ENCODE assay signal across 8 mouse cellular contexts in genomic region chr13:89668069-89668468, GRCm38 (mm10).
DNase-seq lines count a peak whose midpoint lies in the region; ATAC-seq and TF ChIP-seq lines count a peak whose summit lies in the region.

No protein-coding gene starts in this region.

- no peak for ATAC-seq in heart, postnatal 0 days (ENCODE audit: insufficient read depth, low read depth)

- TF ChIP-seq CTCF in heart, postnatal 0 days (IDR thresholded peaks at IDR 0.05; ENCODE audit: low read depth), result peak; percentile 64

- no peaks in the 10 kb centered on the region for H3K9me3 ChIP-seq in heart, postnatal 0 days (replicated peaks; ENCODE audit: control insufficient read depth, low read length)

- DNase-seq in heart, postnatal 0 days (ENCODE audit: low spot score), result peak; percentile 61
- DNase-seq in heart, postnatal 25 days (ENCODE audit: low spot score), result no peak
- peak; percentile 58 for DNase-seq in A20 (ENCODE audit: low read depth, low spot score)
- DNase-seq in Muller cell, postnatal 12 days (ENCODE audit: inconsistent ontology term), result peak; percentile 27
- DNase-seq in heart, postnatal 14 days, result peak; percentile 5 to 44
- DNase-seq in left cerebral cortex, postnatal 4 days, result peak; percentile 6
- peak; percentile 33 for DNase-seq in retina, postnatal 7 days (ENCODE audit: low read depth, low spot score)
- DNase-seq in spleen, postnatal 4 days (ENCODE audit: low spot score in 2 of 2), result no peak

- H3K4me2 ChIP-seq in heart, postnatal 0 days (ENCODE audit: low read depth, low read length), result no peak overlapping the region

- no peak for TF ChIP-seq EP300 in heart, postnatal 0 days (IDR thresholded peaks at IDR 0.05; ENCODE audit: low read depth)

- WGBS in heart, postnatal 0 days, result 61% methylated on average over 1 of the region's 1 CpGs

- intact Hi-C loops in heart, postnatal 25 days (cut with DNase I), result loop anchor here (1.0 to 2.0 kb wide), 2 partner anchors 1173 to 1221 kb away; no protein-coding TSS in a partner anchor
- intact Hi-C loops in heart, postnatal 14 days (cut with DNase I), result loop anchor here (2.0 to 10.0 kb wide), 3 partner anchors 847 to 1219 kb away; no protein-coding TSS in a partner anchor
- intact Hi-C loops in left cerebral cortex, postnatal 4 days (cut with DNase I), result loop anchor here (5.0 kb wide), 1 partner anchor 1219 kb away; no protein-coding TSS in a partner anchor

- H3K4me3 ChIP-seq in heart, postnatal 0 days (ENCODE audit: low read depth, low read length), result no peak overlapping the region

- H3K4me1 ChIP-seq in heart, postnatal 0 days (ENCODE audit: control insufficient read depth, insufficient read depth), result no peaks in the 10 kb centered on the region

- H3K9ac ChIP-seq in heart, postnatal 0 days (replicated peaks; ENCODE audit: low read depth, low read length), result no peak overlapping the region

- no peaks in the 10 kb centered on the region for H3K27me3 ChIP-seq in heart, postnatal 0 days (ENCODE audit: control insufficient read depth, insufficient read depth, low read length)

- no peak overlapping the region for H3K27ac ChIP-seq in heart, postnatal 0 days (ENCODE audit: low read depth)

- no peaks in the 10 kb centered on the region; the same call in 1 of the 2 replicates for H3K36me3 ChIP-seq in heart, postnatal 0 days (replicated peaks; ENCODE audit: control insufficient read depth, insufficient read depth, low read length)

Comparison
In these comparisons a context has a peak if more than half of its experiments do, and no peak if none do; other contexts are left out.
1. DNase-seq: peak in heart, postnatal 0 days (single experiment), A20 (single experiment), Muller cell, postnatal 12 days (single experiment), heart, postnatal 14 days (2 of 2), left cerebral cortex, postnatal 4 days (single experiment) and retina, postnatal 7 days (single experiment); none in heart, postnatal 25 days (single experiment) and spleen, postnatal 4 days (0 of 2).